Mouse (Mus musculus): ENCODE measurements around the gene Ccdc167.

The Ccdc167 gene

GRCm38 (mm10) chr17:29684275-29684674, 32.6 kb downstream of the Ccdc167 start:
- peak; percentile 37 for DNase-seq

GRCm38 (mm10) chr17:29683127-29683526, 33.7 kb downstream of the Ccdc167 start:
- DNase-seq, result no peak

- no peak for DNase-seq
These were observed 34.6 kb downstream of the Ccdc167 start for GRCm38 (mm10) chr17:29682261-29682660.

- no peak for DNase-seq
These were observed 35.2 kb downstream of the Ccdc167 start for GRCm38 (mm10) chr17:29681669-29682068.

GRCm38 (mm10) chr17:29680921-29681320, 35.9 kb downstream of the Ccdc167 start:
- no peak for DNase-seq

- no peak for DNase-seq
These were observed 36.7 kb downstream of the Ccdc167 start for GRCm38 (mm10) chr17:29680174-29680573.

GRCm38 (mm10) chr17:29679038-29679767, 37.6 kb downstream of the Ccdc167 start:
- no peak for DNase-seq

- no peak for DNase-seq
These were observed 38.3 kb downstream of the Ccdc167 start for GRCm38 (mm10) chr17:29678526-29678925.

GRCm38 (mm10) chr17:29673325-29673724, 43.5 kb downstream of the Ccdc167 start:
- no peak for DNase-seq

- DNase-seq, result no peak
These were observed 45.8 kb downstream of the Ccdc167 start for GRCm38 (mm10) chr17:29671021-29671420.

- peak; percentile 77 for DNase-seq
These were observed 46.9 kb downstream of the Ccdc167 start for GRCm38 (mm10) chr17:29669936-29670335.

GRCm38 (mm10) chr17:29669030-29669429, 47.8 kb downstream of the Ccdc167 start:
- DNase-seq, result no peak

- no peak for DNase-seq
These were observed 48.5 kb downstream of the Ccdc167 start for GRCm38 (mm10) chr17:29668051-29668986.

GRCm38 (mm10) chr17:29662145-29662544, 54.7 kb downstream of the Ccdc167 start:
- DNase-seq, result no peak

- DNase-seq, result no peak
These were observed 56.0 kb downstream of the Ccdc167 start for GRCm38 (mm10) chr17:29660762-29661391.

- DNase-seq, result peak; percentile 98
These were observed 56.6 kb downstream of the Ccdc167 start, which contains the start of gene Cmtr1 for GRCm38 (mm10) chr17:29660076-29660761. TSS of gene Cmtr1 (plus strand) at chr17:29660595.

GRCm38 (mm10) chr17:29658249-29658648, 58.6 kb downstream of the Ccdc167 start:
- peak; percentile 43 for DNase-seq

GRCm38 (mm10) chr17:29642219-29642618, 74.6 kb downstream of the Ccdc167 start:
- no peak for DNase-seq

GRCm38 (mm10) chr17:29640971-29641370, 75.9 kb downstream of the Ccdc167 start:
- no peak for DNase-seq

- DNase-seq, result peak; percentile 79
These were observed 78.9 kb downstream of the Ccdc167 start for GRCm38 (mm10) chr17:29637895-29638294.

- peak; percentile 69 for DNase-seq
These were observed 79.5 kb downstream of the Ccdc167 start for GRCm38 (mm10) chr17:29637377-29637776.
